Mouse (Mus musculus) C2C12 (cell line): ENCODE results near the gene Tekt4. TPM values are rescaled to one million over a fixed set of nuclear protein-coding genes. Genes with fewer than 3 reads are reported as not detected.

Experiments used
- H3K27me3 ChIP-seq: one replicate; pipeline ENCODE4 v1.6.1; 2011; ENCODE audit not compliant: control insufficient read depth, insufficient read depth, insufficient read length
- H3K36me3 ChIP-seq: one replicate; pipeline ENCODE4 v1.6.1; 2011; ENCODE audit not compliant: control insufficient read depth, insufficient read depth
- H3K4me3 ChIP-seq: one replicate; pipeline ENCODE4 v1.5.1; 2011; ENCODE audit warnings: mild to moderate bottlenecking, control low read depth; ENCODE audit not compliant: poor library complexity, insufficient read depth, severe bottlenecking
- H3K79me2 ChIP-seq: one replicate; pipeline ENCODE4 v1.6.1; 2011; ENCODE audit not compliant: control insufficient read depth, insufficient read depth
- H3K79me3 ChIP-seq: one replicate; pipeline ENCODE4 v1.6.1; 2011; ENCODE audit warnings: low read depth, control low read depth
- H3ac ChIP-seq: one replicate; pipeline ENCODE3; 2011; ENCODE audit warnings: low read depth; ENCODE audit not compliant: control insufficient read depth, insufficient read length
- CEBPB ChIP-seq: IDR thresholded peaks from one replicate; pipeline ENCODE4 v1.6.1; 2011; ENCODE audit warnings: low read depth, mild to moderate bottlenecking, control low read depth, moderate library complexity
- CTCF ChIP-seq: IDR thresholded peaks from one replicate; pipeline ENCODE4 v1.5.1; 2011; ENCODE audit not compliant: control insufficient read depth, insufficient read depth, insufficient read length
- FOSL1 ChIP-seq: IDR thresholded peaks from one replicate; pipeline ENCODE4 v1.8.0; 2011; ENCODE audit warnings: mild to moderate bottlenecking, low read length; ENCODE audit not compliant: poor library complexity, insufficient read depth, severe bottlenecking
- MAX ChIP-seq: IDR thresholded peaks from one replicate; pipeline ENCODE4 v1.6.1; 2011; ENCODE audit warnings: mild to moderate bottlenecking, control low read depth
- MYOD1 ChIP-seq: IDR thresholded peaks from one replicate; pipeline ENCODE4 v1.6.1; 2011; ENCODE audit warnings: low read depth; ENCODE audit not compliant: control insufficient read depth, insufficient read length
- MYOG ChIP-seq: IDR thresholded peaks from one replicate; pipeline ENCODE4 v1.6.1; 2011; ENCODE audit not compliant: control insufficient read depth, insufficient read length; ENCODE audit errors: extremely low read depth
- USF1 ChIP-seq: IDR thresholded peaks from one replicate; pipeline ENCODE4 v1.6.1; 2011; ENCODE audit warnings: low read depth, mild to moderate bottlenecking, control low read depth, moderate library complexity
- long read RNA-seq, 2 experiments: library from polyadenylated mRNA; unstranded; transcript quantifications; one replicate each; pipeline ENCODE4 v2.0.0; 2019 to 2020
- polyA plus RNA-seq: library from polyadenylated mRNA; unstranded; fragments of >200 nt; fragmentation: generic; extraction: Trizol; gene quantifications from one replicate; pipeline ENCODE4 v1.2.1, GENCODE M21; 2012; ENCODE audit warnings: missing spikeins

Gene Tekt4
- polyA plus RNA-seq, result not detected
- long read RNA-seq, experiment 1, result 0 reads
- long read RNA-seq, experiment 2, result 0 reads

GRCm38 (mm10) chr17:25454272-25454671 is at the start of gene Tekt4:
TSS of gene Tekt4 (plus strand) at chr17:25454615.
- Histone ChIP-seq H3K36me3 (no peaks in the 10 kb centered on the region), H3K79me3 (no peaks in the 10 kb centered on the region), H3ac (no peak within 1 kb of the TSS), H3K27me3 (peaks cover 24% of the 10 kb centered on the region), H3K4me3 (no peak within 1 kb of the TSS), H3K79me2 (no peaks in the 10 kb centered on the region)
- no peak for TF ChIP-seq CEBPB
- no peak for TF ChIP-seq FOSL1
- TF ChIP-seq MAX, result no peak
- no peak for TF ChIP-seq MYOD1

- TF ChIP-seq CEBPB (no peak), MAX (no peak), CTCF (no peak), USF1 (no peak), FOSL1 (no peak), MYOG (no peak), MYOD1 (no peak)
- Histone ChIP-seq H3ac (no peak overlapping the region), H3K4me3 (no peak overlapping the region), H3K79me3 (no peaks in the 10 kb centered on the region), H3K27me3 (peaks cover 4% of the 10 kb centered on the region), H3K79me2 (no peaks in the 10 kb centered on the region), H3K36me3 (no peaks in the 10 kb centered on the region)
Observed at GRCm38 (mm10) chr17:25405224-25405895, 49.1 kb upstream of the Tekt4 start.

GRCm38 (mm10) chr17:25406011-25406441 is 48.4 kb upstream of the Tekt4 start:
- no peak overlapping the region for H3ac ChIP-seq
- H3K4me3 ChIP-seq, result no peak overlapping the region
- TF ChIP-seq MYOG (no peak), CTCF (peak; percentile 7)
- H3K36me3 ChIP-seq, result no peaks in the 10 kb centered on the region
- H3K79me2 ChIP-seq, result no peaks in the 10 kb centered on the region
- no peaks in the 10 kb centered on the region for H3K79me3 ChIP-seq
- H3K27me3 ChIP-seq, result peaks cover 4% of the 10 kb centered on the region

- Histone ChIP-seq H3K27me3 (peaks cover 2% of the 10 kb centered on the region), H3ac (no peak overlapping the region), H3K4me3 (no peak overlapping the region), H3K36me3 (no peaks in the 10 kb centered on the region), H3K79me3 (no peaks in the 10 kb centered on the region), H3K79me2 (no peaks in the 10 kb centered on the region)
- no peak for TF ChIP-seq MYOG
- TF ChIP-seq MYOD1, result no peak
- no peak for TF ChIP-seq FOSL1
- TF ChIP-seq CEBPB, result no peak
- TF ChIP-seq USF1, result no peak
- no peak for TF ChIP-seq MAX
- no peak for TF ChIP-seq CTCF
Observed at GRCm38 (mm10) chr17:25407352-25407751, 47.1 kb upstream of the Tekt4 start.

GRCm38 (mm10) chr17:25408302-25408999 is 46.0 kb upstream of the Tekt4 start:
- TF ChIP-seq CEBPB (no peak), USF1 (no peak), MYOD1 (no peak), MYOG (no peak), CTCF (no peak), MAX (no peak), FOSL1 (no peak)

GRCm38 (mm10) chr17:25409621-25410020 is 44.8 kb upstream of the Tekt4 start:
- H3ac ChIP-seq, result no peak overlapping the region
- H3K79me3 ChIP-seq, result no peaks in the 10 kb centered on the region
- no peaks in the 10 kb centered on the region for H3K27me3 ChIP-seq
- TF ChIP-seq CTCF (no peak), CEBPB (no peak), MAX (no peak)
- no peaks in the 10 kb centered on the region for H3K79me2 ChIP-seq
- H3K4me3 ChIP-seq, result no peak overlapping the region
- no peaks in the 10 kb centered on the region for H3K36me3 ChIP-seq

More at GRCm38 (mm10) chr17:25408302-25408999, 46.0 kb upstream of the Tekt4 start:
- no peak overlapping the region for H3K4me3 ChIP-seq
- H3K79me2 ChIP-seq, result no peaks in the 10 kb centered on the region
- H3K27me3 ChIP-seq, result no peaks in the 10 kb centered on the region
- no peaks in the 10 kb centered on the region for H3K36me3 ChIP-seq
- no peak overlapping the region for H3ac ChIP-seq
- no peaks in the 10 kb centered on the region for H3K79me3 ChIP-seq
